Mouse (Mus musculus) spleen, adult 12 weeks (tissue): ENCODE measurements around the gene Arid3a.
"Not testable (repeated sequence)": the region's sequence is repeated elsewhere in the genome, so short reads cannot be mapped to it uniquely, and the experiment has no call there.

Experiments used
- DNase-seq: peaks from one replicate; pipeline ENCODE4 v3.0.0; 2022; ENCODE audit warnings: low spot score

Arid3a gene

GRCm38 (mm10) chr10:79926491-79927323 is at the start of gene Arid3a:
Arid3a (plus strand) TSS chr10:79927043.
- DNase-seq, result peak; percentile 80

DNA sequence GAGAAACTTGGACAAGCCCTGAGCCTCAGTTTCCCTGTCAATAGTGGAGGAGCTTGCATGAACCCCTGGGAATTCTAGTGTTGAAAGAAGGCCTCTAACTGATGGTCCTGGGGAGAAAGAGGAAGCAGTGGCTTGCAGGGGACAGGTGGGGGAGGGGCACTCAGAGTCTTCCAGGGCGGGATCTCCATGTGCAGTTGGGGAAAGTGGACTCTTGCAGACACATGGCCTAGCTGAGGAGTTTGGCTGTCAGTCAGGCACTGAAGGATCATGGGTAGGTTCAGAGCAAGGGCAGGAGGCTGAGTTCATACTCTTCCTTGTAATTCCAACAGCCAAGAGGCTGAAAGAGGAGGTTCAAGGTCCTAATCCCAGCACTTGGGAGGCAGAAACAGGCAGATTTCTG is 49.7 kb upstream of the Arid3a start:
- no peak for DNase-seq

- DNase-seq, result no peak
These were observed 49.1 kb upstream of the Arid3a start for GRCm38 (mm10) chr10:79877757-79878156.

- no peak for DNase-seq
These were observed 47.3 kb upstream of the Arid3a start for GRCm38 (mm10) chr10:79879527-79879926.

DNA sequence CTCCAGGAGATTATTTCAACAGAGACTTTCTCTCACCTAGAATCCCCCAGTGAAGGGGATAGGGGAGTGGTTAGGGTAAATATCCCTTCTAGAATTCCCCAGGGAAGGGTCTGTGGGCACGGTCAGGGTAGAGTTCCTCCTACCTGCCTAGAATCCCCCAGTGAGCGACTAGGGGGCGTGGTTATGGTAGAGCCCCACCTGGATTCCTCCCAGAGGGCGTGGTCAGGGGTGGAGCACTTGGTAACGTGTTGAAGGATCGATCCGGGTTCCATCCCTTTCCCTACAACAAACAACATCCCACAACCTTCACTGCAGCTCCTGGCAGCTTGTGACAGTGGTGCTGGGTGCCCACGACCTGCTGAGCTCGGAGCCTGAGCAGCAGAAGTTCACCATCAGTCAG is 46.1 kb upstream of the Arid3a start:
- DNase-seq, result no peak

DNA sequence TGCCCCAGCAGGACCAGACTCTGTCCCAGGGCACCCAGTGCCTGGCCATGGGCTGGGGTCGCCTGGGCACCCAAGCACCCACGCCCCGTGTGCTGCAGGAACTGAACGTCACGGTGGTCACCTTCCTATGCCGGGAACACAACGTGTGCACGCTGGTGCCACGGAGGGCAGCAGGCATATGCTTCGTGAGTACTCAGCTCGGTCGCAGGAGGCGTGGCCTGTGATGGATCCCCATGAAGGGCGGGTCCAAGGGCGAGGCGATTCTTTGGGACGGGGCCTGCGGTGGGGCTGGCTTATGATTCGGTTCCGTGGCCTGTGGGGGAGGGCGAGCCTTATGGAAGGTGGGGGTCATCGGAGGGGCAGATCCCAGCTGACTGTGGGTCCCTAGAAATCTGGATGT is 44.9 kb upstream of the Arid3a start:
- DNase-seq, result no peak

GRCm38 (mm10) chr10:79883297-79884084 is 43.4 kb upstream of the Arid3a start:
- DNase-seq, result peak; percentile 64

DNA sequence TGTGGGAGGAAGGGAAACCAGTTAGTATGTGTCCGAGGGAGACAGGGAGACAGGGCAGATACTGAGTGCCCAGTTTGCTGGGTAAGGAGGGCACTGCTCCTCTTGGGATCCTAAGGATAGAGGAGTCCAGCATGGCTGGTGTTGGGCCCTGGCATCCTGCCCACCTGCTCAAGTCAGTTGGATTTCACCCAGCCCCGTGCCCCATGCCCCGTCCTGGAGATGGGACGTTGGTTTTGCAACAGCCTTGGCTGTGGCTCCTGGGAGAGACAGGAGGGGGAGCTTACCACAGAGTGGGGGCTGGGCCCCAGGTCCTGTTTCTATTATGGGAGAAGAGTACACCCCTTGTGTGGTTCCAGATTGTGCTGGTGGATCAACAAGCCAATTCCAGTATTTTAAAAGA is 42.4 kb upstream of the Arid3a start:
- DNase-seq, result no peak

GRCm38 (mm10) chr10:79884938-79885337 is 41.9 kb upstream of the Arid3a start:
- DNase-seq, result not testable (repeated sequence)

- no peak for DNase-seq
These were observed 40.8 kb upstream of the Arid3a start, which contains the start of gene Elane for GRCm38 (mm10) chr10:79886054-79886453. Elane (plus strand) TSS chr10:79886247.

DNA sequence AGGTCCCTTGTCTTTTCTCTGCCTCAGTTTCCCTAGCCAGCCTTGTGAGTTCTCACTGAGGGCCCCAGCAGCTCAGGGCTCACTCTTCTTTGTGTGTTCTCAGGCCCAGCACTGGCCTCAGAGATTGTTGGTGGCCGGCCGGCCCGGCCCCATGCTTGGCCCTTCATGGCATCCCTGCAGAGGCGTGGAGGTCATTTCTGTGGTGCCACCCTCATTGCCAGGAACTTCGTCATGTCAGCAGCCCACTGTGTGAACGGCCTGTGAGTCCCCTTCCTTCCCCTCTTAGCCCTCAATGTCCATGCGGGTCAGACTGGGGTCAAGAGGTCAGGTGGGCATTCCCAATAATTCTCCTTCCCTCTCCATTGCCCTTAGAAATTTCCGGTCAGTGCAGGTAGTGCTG is 40.2 kb upstream of the Arid3a start:
- no peak for DNase-seq

GRCm38 (mm10) chr10:79889386-79889785 is 37.5 kb upstream of the Arid3a start:
- no peak for DNase-seq

DNA sequence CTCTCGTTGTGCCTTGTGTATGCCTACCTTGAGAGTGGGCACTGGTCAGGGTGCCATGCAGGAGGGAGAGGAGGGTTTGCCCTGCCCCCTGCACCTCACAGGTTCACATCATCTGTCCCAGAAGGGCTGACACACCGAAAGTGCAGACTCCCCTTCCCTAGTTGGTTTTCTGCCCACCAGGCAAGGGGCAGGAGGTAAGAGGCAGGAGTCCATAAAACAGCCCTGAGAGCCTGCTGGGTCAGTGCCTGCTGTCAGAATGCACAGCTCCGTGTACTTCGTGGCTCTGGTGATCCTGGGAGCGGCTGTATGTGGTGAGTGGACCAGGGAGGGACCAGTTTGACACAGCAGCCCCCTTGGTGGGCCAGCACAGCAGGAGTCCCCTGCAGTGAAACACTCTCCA is 36.2 kb upstream of the Arid3a start, which contains the start of gene Cfd:
Cfd (plus strand) TSS at position 184 of the 400 bp plus-strand sequence.
- no peak for DNase-seq

- peak; percentile 72 for DNase-seq
These were observed 34.3 kb upstream of the Arid3a start for GRCm38 (mm10) chr10:79892451-79893118.

DNA sequence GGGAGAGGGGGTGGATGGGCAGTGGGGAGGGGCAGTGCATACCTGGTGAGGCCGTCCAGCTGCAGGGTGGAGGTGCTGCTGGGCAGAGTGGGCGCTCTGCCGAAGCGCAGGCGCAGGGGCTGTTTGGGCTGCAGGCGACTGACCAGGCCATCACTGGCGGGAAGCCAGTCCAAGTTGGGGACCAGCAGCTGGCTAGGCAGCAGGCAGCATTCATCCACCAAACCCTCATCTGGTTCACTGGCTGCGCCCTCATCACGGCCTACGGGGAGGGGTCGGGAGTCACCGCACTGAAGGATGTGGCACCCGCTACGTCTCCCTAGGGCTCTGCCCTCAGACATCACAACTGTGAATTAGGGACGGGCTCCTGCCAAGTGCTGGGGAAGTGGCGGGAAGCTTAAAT is 30.5 kb upstream of the Arid3a start:
- DNase-seq, result no peak

DNA sequence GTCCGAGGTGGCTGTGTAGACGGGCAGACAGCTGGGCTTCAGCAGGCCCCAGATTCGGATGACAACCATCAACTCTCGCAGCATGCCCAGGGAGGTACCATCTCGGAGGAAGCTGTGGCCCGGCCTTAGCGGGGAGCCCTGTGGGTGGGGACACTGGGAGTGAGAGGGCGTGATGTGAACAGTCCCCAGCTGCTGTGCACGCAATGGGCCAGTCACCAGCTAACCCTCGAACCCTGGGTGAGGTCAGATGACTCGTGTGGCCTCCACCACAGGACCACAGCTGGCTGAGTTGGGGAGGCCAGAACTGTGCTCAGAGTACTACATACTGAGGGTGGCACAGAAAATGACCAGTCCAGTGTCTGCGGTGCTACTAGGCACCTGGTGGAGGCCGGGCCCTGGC is 30.0 kb upstream of the Arid3a start:
- no peak for DNase-seq

DNA sequence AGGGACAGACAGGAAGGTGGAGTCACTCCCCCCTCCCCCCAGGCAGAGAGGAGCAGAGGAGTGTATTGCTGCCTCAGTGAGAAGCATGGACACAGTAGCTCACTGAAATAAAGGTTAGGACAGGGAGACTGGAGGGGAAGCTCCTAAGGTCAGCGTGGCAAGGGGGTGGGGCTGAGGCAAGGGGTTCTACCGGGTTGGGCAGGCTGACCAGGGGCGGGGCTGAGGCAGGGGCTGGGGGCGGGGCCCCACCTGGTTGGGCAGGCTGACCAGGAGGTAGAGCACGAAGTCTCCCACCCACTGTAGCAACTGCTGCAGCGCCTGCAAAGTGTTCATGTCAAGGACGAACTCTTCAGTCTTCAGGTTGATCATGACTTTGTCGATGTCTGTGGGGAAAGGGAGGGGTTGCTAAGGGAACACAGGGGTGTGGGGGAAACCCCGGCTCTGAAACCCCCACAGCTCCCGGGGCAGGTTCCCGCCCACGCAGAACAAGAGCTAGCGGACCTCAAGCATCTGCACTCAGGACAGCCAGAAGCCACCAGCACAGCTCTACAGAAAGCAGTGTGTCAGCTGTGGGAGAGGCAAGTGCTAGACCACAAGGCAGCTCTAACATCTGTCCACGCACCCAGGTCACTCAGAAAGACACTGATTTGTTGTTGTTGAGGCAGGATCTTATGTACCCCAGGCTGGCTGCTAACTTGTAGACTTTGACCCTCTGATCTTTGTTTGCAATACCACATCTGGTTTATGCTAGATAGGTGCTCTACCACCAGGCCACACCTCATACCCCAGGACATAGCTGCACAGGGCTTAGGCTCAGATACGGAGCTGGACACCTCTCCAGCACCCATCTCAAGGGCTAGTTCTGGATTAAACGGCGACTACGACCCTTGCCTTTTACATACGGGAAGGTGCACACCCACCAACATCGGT is 29.3 kb upstream of the Arid3a start:
- no peak for DNase-seq

DNA sequence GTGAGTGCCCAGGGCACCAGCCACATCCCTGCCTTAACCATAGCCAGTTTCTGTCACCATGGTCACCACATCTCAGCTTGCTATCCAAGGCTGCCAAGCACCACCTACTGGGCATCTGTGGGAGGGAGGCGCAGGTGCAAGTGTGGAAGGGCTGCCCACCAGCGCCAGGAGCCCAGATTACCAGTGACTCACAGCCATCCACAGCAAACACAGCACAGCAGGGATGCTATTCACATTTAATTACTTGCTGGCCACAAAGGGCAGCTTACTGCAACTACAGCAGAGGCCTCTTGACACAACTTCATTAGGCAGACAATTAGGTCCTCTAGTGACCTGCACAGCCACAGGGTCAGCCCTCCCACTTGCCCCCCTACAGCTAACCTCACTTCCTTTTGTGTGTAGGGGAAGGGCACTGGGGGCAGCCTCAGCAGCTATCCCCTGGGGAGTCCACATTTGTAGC is 25.9 kb upstream of the Arid3a start:
- no peak for DNase-seq

GRCm38 (mm10) chr10:79906712-79907111 is 20.1 kb upstream of the Arid3a start:
- DNase-seq, result no peak

DNA sequence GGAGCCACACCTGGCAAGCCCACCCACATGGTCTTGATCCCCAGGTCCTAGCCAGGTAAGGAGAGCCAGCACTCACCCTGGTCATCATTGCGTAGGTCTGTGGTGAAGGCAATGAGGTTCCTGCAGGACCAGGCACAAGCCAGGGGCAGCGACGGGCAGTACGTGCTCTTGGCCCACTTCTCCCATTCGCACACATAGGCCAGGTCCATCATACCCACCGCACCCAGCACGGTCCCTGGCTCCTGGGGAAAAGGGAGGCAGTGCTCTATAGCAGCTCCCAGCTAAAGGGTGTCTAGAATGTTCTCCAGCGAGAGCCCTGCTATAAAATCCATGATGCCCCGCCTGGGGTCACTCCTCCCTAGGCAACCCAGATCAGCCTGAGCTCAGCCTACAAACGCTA is 19.4 kb upstream of the Arid3a start:
- DNase-seq, result no peak
